Mouse (Mus musculus) layer of hippocampus, adult 8-10 months (tissue): ENCODE data around the gene Kcnj4. TPM values are rescaled to one million over a fixed set of nuclear protein-coding genes. Genes with fewer than 3 reads are reported as not detected.

ENCODE experiments used
- DNase-seq, 2 experiments: peaks; one replicate each; pipeline ENCODE4 v3.0.0; 2022; ENCODE audit warnings: low spot score in 2 of 2
- total RNA-seq, 4 experiments: library from RNA; stranded (reverse); gene quantifications; 2 replicates each; pipeline ENCODE4 v1.2.4; 2022

Gene Kcnj4
- total RNA-seq, 4 experiments from 2014 or later = 81.3 to 98.0 (median 88.7) TPM

- no peak for DNase-seq
Observed at GRCm38 (mm10) chr15:79513940-79514339, 8.9 kb upstream of the Kcnj4 start.

GRCm38 (mm10) chr15:79511553-79512320 is 6.7 kb upstream of the Kcnj4 start:
- peak; percentile 74 to 81 for DNase-seq

- DNase-seq = no peak
Observed at GRCm38 (mm10) chr15:79510425-79510824, 5.4 kb upstream of the Kcnj4 start.

GRCm38 (mm10) chr15:79509998-79510397 is 5.0 kb upstream of the Kcnj4 start:
- DNase-seq = no peak

DNA sequence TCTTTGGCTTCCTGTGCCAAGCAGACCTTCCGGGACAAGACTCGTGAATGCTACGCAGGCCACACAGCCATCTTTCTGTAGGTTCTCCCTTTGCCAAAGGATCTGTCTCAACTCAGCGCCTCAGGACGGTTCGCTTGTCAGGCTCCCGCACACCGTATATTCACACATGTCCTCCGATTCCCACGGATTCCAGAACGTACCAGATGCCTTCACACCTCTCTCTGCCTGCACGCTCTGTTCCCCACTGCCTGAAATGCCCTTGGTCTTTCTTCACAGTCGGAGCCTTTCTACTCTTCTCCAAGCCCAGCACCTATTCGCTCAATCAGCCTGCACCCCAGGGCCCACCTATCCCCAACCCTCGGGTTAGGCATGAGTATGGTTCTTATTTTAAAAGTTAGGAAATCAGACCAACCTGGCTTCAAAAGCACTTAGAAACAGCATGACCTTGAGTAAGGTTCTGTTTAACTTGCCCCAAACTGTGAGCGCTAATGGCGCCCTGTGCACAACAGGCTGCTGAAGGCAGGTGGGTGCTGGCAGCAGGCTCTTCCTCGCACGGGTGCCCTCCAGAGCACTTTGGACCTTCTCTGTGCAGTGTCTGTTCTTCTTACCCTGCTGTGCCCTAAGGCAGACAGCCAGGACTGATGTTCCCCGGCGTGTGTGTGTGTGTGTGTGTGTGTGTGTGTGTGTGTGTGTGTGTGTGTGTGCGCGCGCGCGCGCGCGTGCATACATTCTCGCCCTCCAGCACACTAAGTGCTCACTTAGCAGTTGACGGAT is 2.2 kb upstream of the Kcnj4 start:
- DNase-seq = no peak

GRCm38 (mm10) chr15:79506460-79506859 is 1.4 kb upstream of the Kcnj4 start:
- DNase-seq = no peak

DNA sequence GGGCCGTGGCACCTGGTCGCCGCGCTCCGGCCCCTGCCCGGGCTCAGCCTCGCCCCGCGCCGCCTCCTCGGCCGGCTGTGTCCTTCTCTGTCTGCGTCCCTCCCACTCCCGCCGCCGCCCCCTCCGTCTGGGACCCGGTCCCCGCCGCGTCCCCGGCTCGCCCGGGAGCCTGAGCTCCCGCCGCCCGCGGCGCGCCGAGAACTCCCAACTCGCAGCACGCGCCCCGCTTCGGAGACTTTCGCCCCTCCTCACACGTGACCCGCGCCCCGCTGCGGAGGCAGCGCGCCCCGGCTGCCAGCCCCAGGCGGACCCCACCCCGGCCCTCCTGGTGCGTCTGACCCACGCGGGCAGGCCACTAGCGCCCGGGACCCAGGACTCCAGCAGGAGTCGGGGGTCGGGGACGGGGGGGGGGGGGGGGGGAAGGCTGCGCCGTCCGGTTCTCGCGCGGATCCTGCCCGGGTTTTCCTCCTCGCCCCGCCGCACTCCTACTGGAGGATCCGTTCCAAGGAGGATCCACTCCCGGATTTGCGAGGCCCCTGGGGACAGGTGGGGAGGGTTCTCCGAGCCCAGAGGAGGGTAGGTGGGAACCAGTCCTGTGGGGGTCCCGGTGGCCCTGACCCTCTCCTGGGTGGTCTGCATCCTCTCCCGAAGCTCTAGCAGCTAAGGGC is 709 bp upstream of the Kcnj4 start:
- peak in 1 of 2 experiments; percentile 70 for DNase-seq

- DNase-seq = no peak
Observed at GRCm38 (mm10) chr15:79503438-79503837, 1.6 kb downstream of the Kcnj4 start.

DNA sequence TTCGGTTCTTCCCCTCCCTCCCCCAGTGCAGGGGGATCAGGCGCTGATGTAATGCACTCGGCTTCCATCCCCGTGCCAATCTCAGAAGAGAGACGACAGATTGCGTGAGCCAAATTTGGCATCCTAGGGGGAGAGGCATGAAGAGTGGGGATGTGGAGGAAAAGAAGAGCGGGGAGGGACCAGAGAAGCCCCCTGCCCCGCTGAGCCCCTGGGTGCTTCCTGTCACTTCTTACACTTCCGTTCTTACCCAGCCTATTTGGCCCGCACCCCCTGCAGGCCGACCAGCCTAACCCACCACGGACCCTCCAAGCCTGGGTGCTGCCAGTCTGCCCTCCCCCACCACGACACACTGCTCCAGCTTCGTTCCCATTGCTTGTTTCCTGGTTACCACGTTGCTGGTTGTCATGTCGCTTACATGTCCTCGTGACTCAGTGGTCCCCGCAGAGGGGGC is 2.1 kb downstream of the Kcnj4 start:
- peak; percentile 69 to 71 for DNase-seq

DNA sequence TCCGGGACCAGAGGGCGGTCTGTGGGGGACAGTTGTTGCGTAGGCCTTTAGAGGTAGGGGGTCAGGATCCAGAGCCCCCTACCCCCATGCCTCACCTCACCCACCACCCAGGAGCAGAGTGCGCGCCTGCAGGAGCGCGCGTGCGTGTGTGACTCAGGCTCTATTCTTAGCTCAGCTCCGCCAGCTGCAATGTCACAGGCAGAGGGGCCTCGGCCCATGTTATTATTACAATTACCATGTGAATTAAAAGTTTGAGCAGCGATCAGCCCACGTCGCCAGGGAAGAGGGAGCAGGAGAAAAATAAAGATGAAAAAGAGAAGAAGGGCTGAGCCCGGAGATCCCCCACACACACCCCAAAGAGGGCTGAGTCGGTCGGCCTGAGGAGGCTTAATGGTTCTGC is 4.9 kb downstream of the Kcnj4 start:
- DNase-seq = no peak

- DNase-seq = no peak
Observed at GRCm38 (mm10) chr15:79493527-79493926, 11.5 kb downstream of the Kcnj4 start.

DNA sequence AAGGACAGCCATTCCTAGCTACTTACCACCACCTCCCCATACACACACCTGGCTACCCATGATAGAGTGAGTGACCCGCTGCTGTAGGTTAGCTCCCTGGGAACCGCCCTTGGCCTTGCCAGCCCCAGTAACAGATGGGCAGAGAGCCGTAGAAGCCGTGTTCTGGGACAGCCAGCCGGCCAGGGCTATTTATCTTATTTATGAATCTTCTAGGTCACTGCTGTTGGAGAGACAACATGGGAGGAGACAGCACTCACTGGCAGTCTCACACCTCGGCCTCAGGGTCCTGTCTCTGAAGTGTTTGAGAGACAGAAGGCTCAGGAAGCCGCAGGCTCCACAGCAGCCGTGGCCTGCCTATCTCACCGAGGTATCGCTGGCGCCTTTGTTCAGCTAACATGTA is 15.6 kb downstream of the Kcnj4 start:
- DNase-seq = no peak

DNA sequence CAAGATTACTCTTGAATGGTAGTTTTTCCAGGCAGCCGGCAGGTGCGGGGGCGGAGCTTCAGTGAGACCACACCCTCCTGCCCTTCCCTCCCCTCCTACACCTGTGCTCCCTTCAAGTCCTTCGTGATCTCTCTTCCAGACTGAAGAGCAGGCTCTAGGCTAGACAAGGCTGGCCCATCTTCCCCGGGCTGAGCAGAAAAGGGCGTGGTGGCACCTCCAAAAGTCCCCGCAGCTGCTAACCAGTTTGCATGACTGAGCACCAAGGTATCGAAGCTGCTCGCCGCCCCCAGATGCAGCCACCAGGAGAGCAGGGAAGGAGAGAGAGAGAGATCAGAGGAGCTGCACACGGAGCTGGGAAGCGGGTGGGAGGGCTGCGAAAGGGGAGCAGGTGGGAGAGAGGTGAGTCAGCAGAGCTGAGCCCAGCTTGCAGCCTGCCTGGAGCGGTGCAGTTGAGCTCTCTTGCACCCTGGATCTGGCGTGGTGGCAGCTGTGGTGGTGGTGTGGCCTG is 23.8 kb downstream of the Kcnj4 start:
- DNase-seq = no peak

DNA sequence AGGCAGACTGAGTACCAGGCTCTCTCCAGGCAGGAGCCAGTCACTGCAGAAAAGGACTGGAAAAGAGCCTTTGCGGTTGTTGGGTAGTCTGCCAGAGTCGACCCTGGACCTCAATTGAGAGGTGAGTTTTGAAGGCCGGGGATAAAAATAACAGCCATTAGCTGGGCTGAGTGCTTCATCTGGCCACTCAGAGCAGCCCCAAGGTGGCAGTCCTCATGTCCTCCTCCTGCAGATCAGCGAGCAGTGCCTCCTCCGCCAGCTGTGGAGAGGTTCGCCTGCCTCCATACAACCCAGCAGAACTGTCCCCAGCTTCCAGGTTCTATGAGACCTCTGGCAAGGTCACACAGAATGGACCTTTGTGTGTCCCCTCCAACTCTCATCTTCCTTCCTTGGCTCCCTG is 27.8 kb downstream of the Kcnj4 start:
- DNase-seq = no peak

DNA sequence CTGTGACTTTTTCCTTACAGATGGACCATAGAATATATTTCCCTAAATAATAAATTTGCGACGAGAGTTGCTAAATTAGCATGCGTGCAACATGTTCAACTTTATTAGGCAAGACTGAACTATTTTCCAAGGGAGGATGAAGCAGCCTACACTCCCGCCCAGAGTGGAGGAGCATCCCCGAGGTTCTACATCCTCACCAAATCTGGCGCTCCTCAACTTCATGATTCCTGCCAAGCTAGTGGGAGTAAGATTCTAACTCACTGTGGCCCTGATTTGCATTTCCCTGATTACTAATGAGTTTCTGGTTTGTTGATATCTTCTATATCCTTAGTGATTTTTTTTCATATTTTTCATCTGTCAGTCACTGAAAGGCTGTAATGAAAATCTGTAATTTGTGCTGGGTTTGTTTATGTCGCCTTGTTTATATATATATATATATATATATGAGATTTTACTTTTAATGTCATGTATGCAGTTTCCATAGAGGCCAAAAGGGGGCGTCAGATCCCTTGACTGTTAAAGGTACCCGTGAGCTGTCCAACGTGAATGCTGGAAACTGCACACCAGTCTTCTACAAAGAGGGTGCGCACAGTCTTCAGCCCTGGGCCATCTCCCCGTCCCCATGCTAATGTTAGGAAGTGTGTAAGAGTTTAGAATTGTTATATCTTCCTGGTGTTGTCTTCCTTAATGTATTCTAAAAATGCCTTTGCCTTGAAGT is 31.2 kb downstream of the Kcnj4 start:
- DNase-seq = no peak

- no peak for DNase-seq
Observed at GRCm38 (mm10) chr15:79473042-79473441, 32.0 kb downstream of the Kcnj4 start.

GRCm38 (mm10) chr15:79471095-79471494 is 33.9 kb downstream of the Kcnj4 start:
- no peak for DNase-seq

GRCm38 (mm10) chr15:79470583-79470982 is 34.5 kb downstream of the Kcnj4 start:
- no peak for DNase-seq

GRCm38 (mm10) chr15:79469577-79469976 is 35.5 kb downstream of the Kcnj4 start:
- no peak for DNase-seq

- DNase-seq = peak; percentile 71 to 93
Observed at GRCm38 (mm10) chr15:79466601-79467286, 38.3 kb downstream of the Kcnj4 start.

GRCm38 (mm10) chr15:79456546-79456945 is 48.5 kb downstream of the Kcnj4 start:
- DNase-seq = no peak
